Mouse (Mus musculus) CD4-positive, CD25-positive, alpha-beta regulatory T cell, adult 2 months (primary cell): ENCODE measurements at regions not wholly inside any gene's neighbourhood (a gene's known extent, or its start where the extent isn't known, plus 50 kb on each side); places are given as distances from the start of the nearest gene placed in this dataset.

Experiments
- DNase-seq: peaks from one replicate; pipeline ENCODE4 v3.0.0-alpha.2; 2012; ENCODE audit warnings: low read depth, low spot score

DNA sequence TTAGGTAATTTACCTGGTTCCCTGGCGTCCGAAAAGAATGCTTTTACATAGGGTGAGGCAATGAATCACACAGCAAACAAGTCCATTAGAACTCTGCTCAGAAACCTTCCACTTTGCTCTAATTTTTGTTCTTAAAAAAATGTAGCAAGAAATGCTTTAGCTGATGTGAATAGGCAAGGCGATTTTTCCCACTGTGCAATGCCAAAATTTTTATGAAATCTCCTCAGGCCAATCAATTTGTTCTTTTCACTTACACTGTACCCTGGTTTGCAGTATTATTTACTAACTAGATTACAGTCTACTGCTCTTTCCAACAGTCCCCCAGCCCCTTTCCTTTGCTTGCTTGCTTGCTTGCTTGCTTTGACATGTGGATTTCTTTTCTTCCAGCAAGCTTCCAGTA, 353.1 kb upstream of the Mmadhc start:
- DNase-seq, result no peak

DNA sequence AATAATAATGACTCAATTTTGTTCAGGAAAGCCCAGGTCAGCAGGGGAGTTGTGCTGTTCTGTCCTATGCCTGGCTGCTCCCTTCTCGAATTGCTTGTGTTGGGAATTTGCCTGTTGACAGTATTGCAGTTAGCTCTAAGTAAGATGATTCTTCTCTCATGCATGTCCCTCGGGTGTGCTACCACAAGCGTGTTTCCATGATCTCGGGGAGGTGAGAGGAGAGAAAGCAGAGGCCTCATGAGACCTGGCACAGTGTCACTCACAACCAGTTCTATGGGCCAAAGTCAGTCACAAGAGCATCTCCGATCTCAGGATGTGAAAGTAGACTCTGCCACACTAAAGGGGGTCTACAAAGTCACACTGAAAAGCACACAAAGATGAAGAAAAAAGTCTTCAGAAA, 346.6 kb upstream of the Mmadhc start:
- no peak for DNase-seq

DNA sequence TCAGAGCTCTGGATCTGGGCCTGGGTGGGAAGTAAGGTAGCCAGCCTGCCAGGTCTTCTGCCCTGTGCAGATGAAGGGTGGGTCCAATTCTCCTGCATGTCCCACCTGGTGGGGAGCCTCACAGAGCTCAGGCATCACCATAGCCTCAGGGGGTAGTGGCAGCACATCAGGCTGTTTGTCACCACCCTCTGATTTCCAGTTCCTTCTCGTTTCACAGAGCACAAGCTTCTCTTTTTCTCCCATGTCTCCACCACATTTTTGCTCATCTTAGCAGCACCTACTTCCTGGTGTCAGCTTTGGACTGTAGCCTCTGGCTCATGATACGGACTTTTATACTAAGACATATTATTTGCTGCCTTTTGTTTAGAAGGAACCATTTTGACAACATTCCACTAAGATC, 345.6 kb upstream of the Mmadhc start:
- DNase-seq, result no peak

DNA sequence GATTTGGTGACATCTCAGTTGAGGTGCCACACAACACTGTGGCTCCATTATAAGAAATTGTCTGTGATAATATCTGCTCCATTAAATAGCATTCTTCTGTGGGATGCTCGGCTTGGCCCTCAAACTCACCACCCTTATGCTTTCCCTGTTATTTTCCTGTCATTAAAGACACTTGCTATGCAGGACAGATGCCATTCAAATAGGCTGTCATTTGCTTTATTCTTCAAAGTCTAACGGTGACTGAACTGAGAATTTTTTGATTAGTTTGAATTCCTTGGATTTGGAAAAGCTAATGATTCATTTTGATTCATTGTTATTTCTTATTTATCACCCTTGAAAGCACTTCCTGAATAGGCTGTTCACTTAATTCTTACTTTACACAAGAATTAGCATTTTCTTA, 339.3 kb upstream of the Mmadhc start:
- DNase-seq, result no peak

DNA sequence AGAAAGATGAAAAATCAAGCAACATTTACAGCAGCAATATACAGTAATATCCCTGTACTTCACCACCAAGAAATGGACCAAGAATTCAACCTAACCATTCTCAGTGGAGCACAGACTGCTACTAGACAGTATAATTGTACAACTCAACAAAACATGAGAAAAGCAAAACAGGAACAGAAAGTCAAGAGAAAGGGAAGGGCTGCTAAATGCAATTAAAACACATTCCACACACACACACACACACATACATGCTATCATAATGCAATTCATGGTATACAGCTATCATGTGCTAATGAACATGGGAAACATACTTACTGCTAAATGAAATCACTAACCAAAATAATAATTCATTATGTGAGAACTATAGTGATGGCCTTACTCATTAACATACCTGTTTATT, 335.2 kb upstream of the Mmadhc start:
- no peak for DNase-seq

DNA sequence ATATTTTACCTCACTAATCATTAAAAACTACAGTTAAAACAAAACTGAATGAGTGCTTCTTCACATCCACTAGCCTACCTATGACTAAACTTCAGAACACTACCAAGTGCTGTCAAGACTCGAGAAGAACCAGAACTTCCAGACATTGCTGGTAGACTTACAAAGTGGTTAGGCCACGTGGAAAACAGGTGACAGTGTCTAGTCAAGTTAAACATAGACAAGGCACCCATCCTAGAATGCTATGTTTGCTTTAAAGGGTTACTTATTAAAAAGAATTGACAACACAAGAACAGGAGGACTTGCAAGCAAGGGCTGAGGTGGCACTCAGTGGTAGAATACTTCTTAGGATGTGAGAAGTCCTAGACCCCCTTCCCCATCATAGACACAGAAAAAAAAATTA, 330.9 kb upstream of the Mmadhc start:
- DNase-seq, result no peak

DNA sequence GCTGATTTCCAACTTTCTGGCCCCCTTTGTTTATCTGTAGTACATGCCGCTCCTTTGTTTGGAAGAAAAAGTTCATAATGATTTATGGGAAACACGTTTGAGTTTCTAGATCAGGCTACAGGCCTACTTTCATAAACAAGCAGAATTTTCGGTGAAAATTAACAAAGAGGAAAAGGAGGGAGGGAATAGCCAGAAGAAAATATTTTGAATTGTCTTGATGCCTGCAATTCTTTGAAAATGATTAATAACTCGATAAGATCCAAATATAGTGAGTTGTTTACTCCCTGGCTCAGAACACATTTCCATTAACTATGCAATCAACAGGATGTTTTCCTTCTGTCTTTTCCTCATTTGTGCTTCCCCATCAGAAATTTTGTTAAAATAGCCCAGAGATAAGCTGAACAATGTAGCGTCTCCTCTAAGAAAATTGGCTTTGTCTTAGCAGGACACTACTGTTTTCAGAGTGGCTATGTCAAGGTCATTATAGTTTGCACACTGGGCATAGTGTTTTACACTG, 328.7 kb upstream of the Mmadhc start:
- DNase-seq, result no peak

DNA sequence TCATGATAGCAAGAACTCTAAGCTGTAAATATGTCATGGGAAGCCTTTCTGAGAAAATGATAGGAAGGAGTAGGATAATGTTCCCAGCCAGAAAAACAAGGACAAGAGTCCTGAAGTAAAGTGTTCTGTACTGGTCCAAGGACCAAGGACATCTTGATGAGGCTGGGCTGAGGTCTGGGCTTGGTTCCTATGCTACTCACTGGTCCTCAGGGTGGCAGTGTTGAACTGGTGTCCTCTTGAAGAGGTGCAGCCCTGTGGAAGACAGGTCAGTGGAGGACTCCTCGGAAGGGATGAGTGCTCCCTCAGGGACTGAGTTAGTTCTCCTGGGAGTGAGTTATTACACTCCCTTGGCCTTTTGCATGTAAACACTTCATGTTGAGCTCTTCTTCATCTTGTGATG, 312.5 kb upstream of the Mmadhc start:
- DNase-seq, result no peak

DNA sequence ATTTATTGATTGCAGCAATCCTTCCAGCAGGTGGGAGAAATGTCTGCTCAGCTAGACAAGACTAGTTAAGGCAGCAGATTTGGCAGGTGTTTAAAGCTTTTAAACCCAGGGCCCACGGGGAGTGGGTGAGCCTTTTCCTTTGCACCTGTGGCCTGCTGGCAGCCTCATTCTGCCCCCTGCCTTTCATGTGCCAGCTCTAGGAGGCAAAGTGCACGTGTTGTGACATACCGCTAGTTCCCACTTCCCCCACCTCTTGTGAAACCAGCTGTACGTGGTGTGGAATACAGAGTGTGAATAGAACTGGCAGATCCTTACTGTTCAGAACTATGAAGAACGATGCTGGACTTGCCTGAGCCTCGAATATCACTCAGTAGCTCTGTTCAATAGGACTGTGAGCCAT, 292.6 kb upstream of the Mmadhc start:
- DNase-seq, result no peak

DNA sequence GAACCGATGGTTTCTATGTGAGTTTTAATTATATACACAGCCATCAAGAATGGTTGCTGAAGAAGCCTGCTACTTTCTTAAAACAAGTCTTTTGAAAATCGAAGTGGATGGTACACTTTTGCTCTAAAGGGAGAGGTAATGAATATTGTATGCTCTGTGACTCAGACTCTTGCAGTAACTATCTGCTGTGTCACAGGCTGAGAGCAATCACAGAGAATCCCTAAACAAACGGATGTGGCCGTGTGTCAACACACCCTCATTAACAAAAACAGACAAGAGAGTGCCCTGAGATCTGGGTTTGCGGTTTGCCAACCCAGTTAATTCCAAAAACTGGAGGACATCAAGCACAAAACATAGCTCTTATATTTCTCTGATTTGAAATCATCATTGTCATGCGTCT, 292.1 kb upstream of the Mmadhc start:
- DNase-seq, result no peak

DNA sequence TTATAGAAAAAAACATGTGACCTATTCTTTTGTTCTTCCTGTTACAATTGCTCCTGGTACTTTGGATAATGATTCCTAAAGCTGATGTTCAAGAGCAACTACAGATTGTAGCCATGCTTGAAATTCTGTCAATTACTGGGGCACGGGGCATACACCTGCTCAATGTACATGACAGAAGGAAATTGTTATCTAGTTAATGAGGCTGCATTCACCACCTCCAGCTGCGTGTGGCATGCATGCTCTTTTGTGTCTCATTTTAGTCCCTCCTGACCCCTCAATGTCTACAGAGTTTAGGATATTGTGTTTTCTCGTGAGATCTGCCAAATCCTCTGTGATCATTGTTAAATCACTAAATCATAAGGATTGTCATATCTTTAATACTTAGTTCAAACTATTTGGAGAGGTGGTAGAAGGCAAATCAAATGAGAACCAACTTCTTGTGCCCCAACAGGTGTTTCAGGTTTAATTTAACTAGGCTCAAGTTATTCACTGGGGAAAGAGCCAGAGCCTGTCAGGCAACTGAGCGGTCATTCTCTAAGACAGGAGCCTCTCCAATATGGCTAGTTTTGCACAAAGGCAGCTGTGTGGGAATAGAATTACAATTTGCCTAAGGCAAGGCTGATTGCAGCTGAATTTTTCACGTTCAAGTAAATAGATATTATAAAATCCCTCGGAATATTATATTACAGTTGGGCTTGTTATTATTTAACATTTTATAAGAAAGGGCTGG, 289.9 kb upstream of the Mmadhc start:
- no peak for DNase-seq

DNA sequence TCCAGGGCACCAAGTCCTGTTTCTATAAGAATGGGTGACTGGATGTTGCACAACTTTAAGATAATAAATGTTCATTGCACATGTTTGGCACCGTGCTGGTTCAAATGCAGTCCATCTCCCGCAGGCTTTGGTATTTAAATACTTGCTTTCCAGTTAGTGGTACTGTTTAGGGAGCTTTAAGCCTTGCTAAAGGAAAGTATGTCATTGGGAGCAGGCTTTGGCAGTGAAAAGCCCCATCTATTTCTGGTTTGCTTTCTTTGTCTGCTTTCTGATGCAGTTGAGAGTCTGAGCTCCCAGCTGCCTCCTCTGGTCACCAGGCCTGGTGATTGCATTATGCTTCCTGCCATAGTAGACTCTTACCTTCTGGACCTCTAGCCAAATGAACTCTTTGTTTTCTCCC, 283.0 kb upstream of the Mmadhc start:
- no peak for DNase-seq

DNA sequence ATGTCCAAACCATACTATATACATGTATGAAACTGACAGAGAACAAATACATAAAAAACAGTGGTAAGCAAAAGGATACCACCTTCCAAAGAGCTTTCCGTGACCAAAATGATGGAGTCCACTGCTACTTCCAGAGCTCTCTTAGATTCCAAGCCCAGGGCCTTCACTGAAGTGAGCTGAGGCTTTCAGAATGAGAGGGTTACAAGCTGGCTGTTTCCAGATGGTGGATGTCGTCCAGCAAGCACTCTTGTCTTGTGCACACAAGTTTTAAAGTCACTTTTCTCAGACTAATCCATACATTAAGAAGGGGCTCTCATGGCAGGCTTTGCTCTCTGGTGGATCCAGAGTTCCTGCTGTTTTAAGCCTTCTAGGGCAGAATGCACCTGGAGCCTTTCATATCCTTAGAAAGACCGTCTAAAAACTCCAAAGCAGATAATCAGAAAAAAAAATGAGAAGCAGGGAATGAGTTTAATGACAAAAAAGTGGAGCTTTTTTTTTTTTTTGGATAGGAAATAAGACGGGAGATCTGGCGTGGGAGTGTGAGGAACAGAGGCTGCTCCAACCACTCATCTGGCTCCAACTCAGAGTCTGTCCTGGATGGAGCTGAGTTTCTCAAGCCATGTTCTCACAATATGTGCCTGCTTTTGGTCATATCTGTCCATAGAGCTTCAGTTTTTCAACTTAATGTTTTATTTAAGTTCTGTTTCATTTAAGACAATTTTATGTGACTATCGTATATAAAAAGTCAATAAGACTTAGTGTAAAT, 281.9 kb upstream of the Mmadhc start:
- DNase-seq, result no peak

DNA sequence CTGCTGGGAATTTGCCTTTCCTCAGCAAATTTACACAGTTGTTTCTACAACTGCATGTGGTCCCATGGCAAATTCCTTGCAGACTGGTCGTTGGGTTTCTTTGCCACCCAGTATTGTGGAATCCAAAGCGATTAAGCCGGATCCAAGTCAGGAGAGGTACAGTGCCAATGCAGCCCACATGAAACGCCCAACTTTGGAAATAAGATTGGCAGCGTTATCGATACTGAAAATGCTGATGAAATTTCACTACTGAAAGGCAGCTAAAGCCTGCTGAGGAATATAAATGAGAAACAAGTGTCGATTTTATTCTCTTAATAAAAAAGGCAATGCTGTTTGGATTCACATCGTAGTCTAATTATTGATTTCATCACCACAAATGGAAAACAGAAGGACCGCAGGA, 281.1 kb upstream of the Mmadhc start:
- no peak for DNase-seq

DNA sequence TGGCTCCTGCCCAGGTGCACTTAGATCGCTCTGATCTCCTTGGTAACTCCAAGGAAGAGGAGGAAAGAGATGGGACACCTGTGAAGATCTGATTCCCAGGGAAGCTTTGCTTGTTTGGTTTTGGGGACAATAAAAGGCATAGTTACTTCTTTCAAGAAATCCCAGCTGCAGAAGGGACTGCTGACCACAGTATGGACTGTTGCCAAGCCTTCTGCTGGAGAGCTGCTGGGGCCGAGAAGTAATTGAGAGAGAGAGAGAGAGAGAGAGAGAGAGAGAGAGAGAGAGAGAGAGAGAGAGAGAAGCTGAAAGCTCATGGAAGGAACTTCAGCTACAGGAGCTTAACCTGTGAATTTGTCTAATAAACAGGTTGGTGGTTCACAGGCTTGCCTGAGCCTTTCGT, 276.9 kb upstream of the Mmadhc start:
- DNase-seq, result no peak

DNA sequence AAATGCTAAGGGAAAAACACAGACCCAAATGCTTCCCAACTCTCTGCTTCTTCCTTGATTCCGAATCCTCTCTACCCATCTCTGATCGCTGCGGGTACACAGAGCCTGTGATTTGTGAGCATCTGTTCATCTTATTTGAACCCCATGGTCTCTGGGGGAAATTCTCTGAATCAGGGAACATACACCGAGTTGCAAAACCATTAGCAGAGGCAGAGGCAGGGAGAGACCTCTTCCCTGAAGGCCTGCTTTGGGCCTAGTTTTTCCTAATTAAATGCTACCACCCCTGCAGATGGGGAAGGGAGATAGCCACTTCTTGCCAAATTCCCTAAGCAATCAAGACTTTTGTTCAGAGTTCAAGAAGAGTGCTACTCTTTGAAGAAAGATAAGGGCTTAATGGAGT, 274.4 kb upstream of the Mmadhc start:
- no peak for DNase-seq

DNA sequence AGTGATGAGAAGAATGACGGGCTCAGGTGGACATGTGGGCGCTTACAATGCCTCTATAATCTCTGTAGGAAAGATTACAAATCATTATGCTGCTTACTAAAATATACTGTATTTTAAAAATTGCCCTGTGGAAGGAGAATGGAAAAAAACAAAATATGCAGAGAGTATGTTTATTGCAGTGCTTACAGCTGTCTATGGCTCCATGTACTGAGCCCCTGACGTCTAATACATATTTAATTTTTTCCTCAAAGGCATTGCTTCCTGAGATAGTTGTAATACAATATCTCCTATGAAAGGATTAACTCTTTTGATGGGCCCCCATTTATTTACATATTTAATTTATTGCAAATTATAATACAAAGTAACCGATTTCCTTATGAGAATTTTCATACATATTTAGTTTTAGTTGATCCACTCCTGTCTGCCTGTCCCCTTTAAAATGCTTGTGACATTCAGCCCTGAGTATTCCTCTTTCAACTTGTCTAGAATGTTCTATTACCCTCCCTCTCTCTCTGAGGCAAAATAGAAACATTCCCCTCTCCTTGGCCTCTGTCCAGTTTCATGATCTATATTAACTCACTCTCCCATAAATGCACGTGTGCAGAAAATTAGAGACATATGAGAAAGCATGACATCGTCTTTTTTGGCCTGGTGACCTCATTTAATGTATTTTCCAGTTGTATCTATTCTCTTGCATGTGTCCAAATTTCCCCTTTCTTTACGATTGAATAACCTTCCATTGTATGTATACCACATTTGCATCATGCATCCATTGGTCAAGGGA, 273.1 kb upstream of the Mmadhc start:
- DNase-seq, result no peak

DNA sequence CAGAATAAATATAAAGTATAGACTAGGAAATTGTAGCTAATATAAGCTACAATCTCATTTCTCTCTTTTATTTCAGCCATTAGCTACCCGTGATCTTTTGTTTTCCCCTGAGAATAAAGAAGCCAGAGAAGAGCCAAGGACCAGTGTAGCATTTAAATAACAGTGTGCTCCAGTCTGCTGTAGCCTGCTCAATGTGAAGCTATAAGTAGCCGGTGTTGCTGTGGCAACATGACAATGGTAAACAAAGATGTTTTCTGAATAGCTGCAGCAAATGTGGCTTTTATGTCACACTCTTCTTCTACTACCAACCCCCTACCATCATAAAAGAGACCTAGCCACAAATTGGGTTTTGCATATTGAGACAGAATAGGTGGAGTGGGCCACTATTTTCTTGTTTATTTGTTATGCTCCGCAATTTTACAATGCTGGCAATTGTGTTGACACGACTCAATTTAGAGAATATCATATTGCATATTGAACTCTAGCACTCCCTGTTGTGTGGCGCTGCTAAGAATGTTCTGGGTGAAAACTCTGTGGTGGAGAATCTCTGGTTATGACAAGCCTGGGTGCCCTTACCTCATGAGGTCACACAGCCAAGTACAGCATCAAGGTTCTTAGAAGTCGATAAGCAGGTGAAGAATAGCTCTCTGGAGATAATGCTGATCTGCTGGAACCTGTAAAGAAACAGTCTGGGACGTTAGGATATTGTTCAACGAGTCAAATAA, 272.3 kb upstream of the Mmadhc start:
- no peak for DNase-seq

DNA sequence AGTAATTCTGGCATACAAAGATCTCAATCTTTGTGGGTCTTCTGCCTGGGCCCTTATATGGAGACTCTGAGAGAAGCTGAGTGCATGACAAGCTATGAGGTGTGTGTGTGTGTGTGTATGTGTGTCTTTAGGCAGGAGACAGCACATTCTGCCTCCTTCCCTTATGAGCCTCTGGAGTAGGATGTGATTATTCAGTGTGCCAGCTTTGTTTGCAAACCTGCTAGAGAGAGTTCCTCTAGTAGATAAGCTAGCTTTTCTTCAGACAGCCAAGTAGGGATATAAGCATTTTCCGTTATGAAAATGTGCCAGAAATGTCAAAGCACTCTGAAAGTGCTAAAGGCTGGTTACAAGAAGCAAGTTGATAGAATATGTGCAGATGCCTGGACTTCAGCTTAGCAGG, 270.9 kb upstream of the Mmadhc start:
- no peak for DNase-seq

DNA sequence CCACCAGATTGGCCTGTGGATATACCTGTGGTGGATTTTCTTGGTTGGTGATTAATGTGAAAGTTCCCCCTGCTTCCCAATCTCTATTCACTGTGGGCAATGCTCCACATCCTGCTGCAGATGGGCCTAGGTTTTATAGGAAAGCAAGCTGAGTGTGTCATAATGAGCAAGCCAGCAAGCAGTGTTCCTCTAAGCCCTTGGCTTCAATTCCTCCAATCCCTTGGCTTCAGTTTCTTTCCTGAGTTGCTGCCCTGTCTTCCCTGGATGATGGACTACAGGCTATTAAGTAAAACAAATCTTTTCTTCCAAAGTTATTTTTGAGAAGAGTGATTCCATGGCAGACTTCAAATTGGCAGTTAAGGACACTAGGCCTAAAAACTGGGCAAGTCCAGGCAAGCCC, 257.4 kb upstream of the Mmadhc start:
- no peak for DNase-seq

DNA sequence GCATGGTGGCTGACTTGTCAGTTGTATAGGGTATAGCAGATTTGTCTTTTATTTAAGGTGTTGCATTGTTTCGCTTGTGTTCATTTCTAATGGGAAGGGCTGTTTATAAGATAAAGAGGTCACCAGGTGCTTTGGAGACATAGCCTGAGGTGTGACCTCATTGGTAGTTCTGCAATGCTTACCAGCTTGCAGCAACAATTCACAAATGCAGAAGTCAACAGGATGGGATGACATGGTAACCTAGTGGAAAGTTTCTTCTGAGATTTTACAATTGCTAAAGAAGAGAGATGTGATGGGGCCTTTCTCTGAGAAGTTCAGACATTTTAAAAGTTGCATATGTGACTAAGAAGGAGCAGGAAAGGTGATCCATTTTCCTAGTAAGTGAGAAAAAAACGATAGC, 255.8 kb upstream of the Mmadhc start:
- DNase-seq, result no peak

DNA sequence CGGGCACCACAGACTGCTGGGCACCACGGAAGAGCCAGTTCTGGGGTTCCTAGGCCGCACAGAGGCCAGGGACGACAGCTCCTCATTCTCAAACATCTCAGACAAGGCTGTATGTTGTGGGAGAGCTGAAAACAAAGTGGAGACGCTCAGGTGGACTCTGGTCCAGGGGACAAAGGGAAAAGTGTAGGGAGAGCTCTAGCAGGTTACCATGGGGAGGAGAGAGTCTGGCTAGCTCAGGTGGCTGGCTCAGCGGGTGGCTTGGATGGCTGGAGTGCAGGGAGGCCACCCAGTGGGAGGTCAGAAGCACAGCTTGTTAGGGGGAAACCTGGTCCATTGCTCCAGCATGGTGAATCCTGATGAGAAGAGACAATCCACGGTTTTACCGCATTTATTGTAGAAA, 253.3 kb upstream of the Mmadhc start:
- DNase-seq, result no peak
